Mouse (Mus musculus) ES-E14 (cell line): Measurements from ENCODE around the gene Rybp. TPM values are rescaled to one million over a fixed set of nuclear protein-coding genes. Genes with fewer than 3 reads are reported as not detected.

Experiments used
- DNase-seq: peaks from one replicate; pipeline ENCODE4 v3.0.0-alpha.2; 2013; ENCODE audit warnings: low read depth, low spot score
- H3K27ac ChIP-seq: 2 replicates; pipeline ENCODE4 v1.5.1; 2012; ENCODE audit warnings: low read depth, mild to moderate bottlenecking, low read length, moderate library complexity, mixed read lengths; ENCODE audit not compliant: poor library complexity, insufficient read depth, severe bottlenecking
- H3K36me3 ChIP-seq: 2 replicates; pipeline ENCODE4 v1.6.1; 2012; ENCODE audit warnings: mild to moderate bottlenecking, low read length, moderate library complexity, mixed read lengths; ENCODE audit not compliant: control insufficient read depth, poor library complexity, insufficient read depth, severe bottlenecking
- H3K4me1 ChIP-seq, 2 experiments: fragments of 150-350 bp in 1 of 2; sonication (generic) in 1 of 2; 2 replicates each; pipeline ENCODE4 v1.6.1; 2012; ENCODE audit warnings: low read length in 2 of 2, mild to moderate bottlenecking in 1 of 2, mixed read lengths in 1 of 2; ENCODE audit not compliant: control insufficient read depth in 2 of 2, insufficient read depth in 2 of 2, poor library complexity in 1 of 2
- H3K4me3 ChIP-seq, 2 experiments: fragments of 150-350 bp in 1 of 2; sonication (generic) in 1 of 2; 2 replicates each; pipeline ENCODE4 v1.5.1; 2012; ENCODE audit warnings: low read length in 2 of 2, low read depth in 1 of 2, mild to moderate bottlenecking in 1 of 2, mixed read lengths in 1 of 2; ENCODE audit not compliant: insufficient read depth in 1 of 2, poor library complexity in 1 of 2, severe bottlenecking in 1 of 2
- H3K9ac ChIP-seq: 2 replicates; pipeline ENCODE4 v1.6.1; 2012; ENCODE audit warnings: low read depth, mild to moderate bottlenecking, low read length, mixed read lengths; ENCODE audit not compliant: poor library complexity, insufficient read depth, severe bottlenecking
- H3K9me3 ChIP-seq: fragments of 150-350 bp; sonication (generic); 2 replicates; pipeline ENCODE4 v1.6.1; 2012; ENCODE audit warnings: low read depth, mild to moderate bottlenecking, low read length; ENCODE audit not compliant: control insufficient read depth, insufficient read depth
- CHD2 ChIP-seq: IDR thresholded peaks from 2 replicates; pipeline ENCODE4 v1.6.1; 2014; ENCODE audit warnings: mild to moderate bottlenecking, low read depth, low read length, inconsistent platforms
- HCFC1 ChIP-seq: IDR thresholded peaks from 2 replicates; pipeline ENCODE4 v1.6.1; 2012; ENCODE audit warnings: low read length, inconsistent platforms, borderline replicate concordance; ENCODE audit not compliant: insufficient read depth
- MAFK ChIP-seq: IDR thresholded peaks from 2 replicates; pipeline ENCODE4 v1.6.1; 2014; ENCODE audit warnings: mild to moderate bottlenecking, low read depth, low read length, inconsistent platforms; ENCODE audit not compliant: insufficient read depth
- ZC3H11A ChIP-seq: IDR thresholded peaks from 2 replicates; pipeline ENCODE4 v1.6.1; 2012; ENCODE audit warnings: low read depth, mild to moderate bottlenecking, inconsistent platforms, low read length, borderline replicate concordance
- ZNF384 ChIP-seq: IDR thresholded peaks from 2 replicates; pipeline ENCODE4 v1.6.1; 2012; ENCODE audit warnings: low read depth, low read length, inconsistent platforms
- in situ Hi-C, 2 experiments: fragments of 600-800 bp; cut with MboI; formaldehyde crosslinking; loops; one replicate each; pipeline ENCODE4 v1.15.1; 2025; ENCODE audit warnings: low sequenced_read_pairs in 2 of 2, inconsistent platforms in 1 of 2; ENCODE audit not compliant: unreplicated experiment in 2 of 2
- total RNA-seq: library from RNA; depleted of rRNA; stranded (reverse); fragments of 300-350 nt; gene quantifications from 2 replicates; pipeline ENCODE4 v1.2.3, GENCODE M21; 2012

Rybp gene
- total RNA-seq, 1 experiment: 71.9 TPM

DNA sequence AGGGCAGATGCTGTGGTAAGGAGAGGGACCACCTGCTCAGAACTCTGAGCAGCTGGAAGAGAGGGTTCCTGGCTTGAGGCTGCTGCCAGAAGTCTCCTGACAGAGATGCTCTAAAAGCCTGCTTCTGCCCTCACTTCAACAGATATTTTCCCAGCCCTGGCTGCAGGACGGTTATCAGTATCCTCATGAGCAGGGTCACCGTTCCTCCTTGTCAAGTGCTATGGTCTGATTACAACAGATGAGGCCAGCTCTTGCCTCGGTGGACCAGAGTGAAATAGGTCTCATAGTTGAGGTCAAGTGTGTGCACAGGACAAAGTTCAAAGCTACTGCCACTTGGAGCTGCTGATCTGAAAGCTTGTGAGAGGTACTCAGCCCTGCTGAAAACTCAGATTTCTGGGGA lies 108.5 kb downstream of the Rybp start:
- Histone ChIP-seq H3K4me3 (no peak overlapping the region), H3K36me3 (no peaks in the 10 kb centered on the region), H3K9ac (no peak overlapping the region), H3K9me3 (no peaks in the 10 kb centered on the region), H3K4me1 (peaks cover 0 to 13% of the 10 kb centered on the region in 2 experiments; a peak in 2 of 4 replicates), H3K27ac (no peak overlapping the region)
- in situ Hi-C loops: no loop called here
- TF ChIP-seq HCFC1: no peak
- no peak for TF ChIP-seq ZNF384
- TF ChIP-seq CHD2: no peak
- TF ChIP-seq ZC3H11A: no peak
- no peak for TF ChIP-seq MAFK
- DNase-seq: no peak
